Mouse (Mus musculus) erythroblast, embryonic 14.5 days (primary cell): ENCODE data around the gene Armt1. TPM values are rescaled to one million over a fixed set of nuclear protein-coding genes. Genes with fewer than 3 reads are reported as not detected.

Source experiments
- H3K27me3 ChIP-seq: 2 replicates; pipeline ENCODE4 v1.6.1; 2012; ENCODE audit warnings: inconsistent platforms; ENCODE audit not compliant: control insufficient read depth
- H3K36me3 ChIP-seq: 2 replicates; pipeline ENCODE4 v1.6.1; 2012; ENCODE audit warnings: mild to moderate bottlenecking, inconsistent platforms; ENCODE audit not compliant: control insufficient read depth
- H3K4me1 ChIP-seq: 2 replicates; pipeline ENCODE4 v1.6.1; 2012; ENCODE audit warnings: inconsistent platforms; ENCODE audit not compliant: control insufficient read depth
- H3K4me3 ChIP-seq: replicated peaks from 2 replicates; pipeline ENCODE3; 2012; ENCODE audit warnings: moderate library complexity, mild to moderate bottlenecking, inconsistent platforms
- H3K9me3 ChIP-seq: 2 replicates; pipeline ENCODE4 v1.6.1; 2012; ENCODE audit warnings: low read length, inconsistent platforms, mixed read lengths; ENCODE audit not compliant: control insufficient read depth
- GATA1 ChIP-seq: IDR thresholded peaks from 2 replicates; pipeline ENCODE4 v1.6.1; 2012; ENCODE audit warnings: low read length, inconsistent platforms, mixed read lengths
- TAL1 ChIP-seq: IDR thresholded peaks from 3 replicates; pipeline ENCODE4 v1.6.1; 2012; ENCODE audit warnings: low read length, inconsistent platforms, mixed read lengths
- polyA plus RNA-seq: library from polyadenylated mRNA; stranded (reverse); fragments of >175 nt; gene quantifications from 2 replicates; pipeline ENCODE4 v1.2.3, GENCODE M21; 2012

Armt1 gene
- polyA plus RNA-seq, result 0.54 and 0.63 TPM in 2 replicates

DNA sequence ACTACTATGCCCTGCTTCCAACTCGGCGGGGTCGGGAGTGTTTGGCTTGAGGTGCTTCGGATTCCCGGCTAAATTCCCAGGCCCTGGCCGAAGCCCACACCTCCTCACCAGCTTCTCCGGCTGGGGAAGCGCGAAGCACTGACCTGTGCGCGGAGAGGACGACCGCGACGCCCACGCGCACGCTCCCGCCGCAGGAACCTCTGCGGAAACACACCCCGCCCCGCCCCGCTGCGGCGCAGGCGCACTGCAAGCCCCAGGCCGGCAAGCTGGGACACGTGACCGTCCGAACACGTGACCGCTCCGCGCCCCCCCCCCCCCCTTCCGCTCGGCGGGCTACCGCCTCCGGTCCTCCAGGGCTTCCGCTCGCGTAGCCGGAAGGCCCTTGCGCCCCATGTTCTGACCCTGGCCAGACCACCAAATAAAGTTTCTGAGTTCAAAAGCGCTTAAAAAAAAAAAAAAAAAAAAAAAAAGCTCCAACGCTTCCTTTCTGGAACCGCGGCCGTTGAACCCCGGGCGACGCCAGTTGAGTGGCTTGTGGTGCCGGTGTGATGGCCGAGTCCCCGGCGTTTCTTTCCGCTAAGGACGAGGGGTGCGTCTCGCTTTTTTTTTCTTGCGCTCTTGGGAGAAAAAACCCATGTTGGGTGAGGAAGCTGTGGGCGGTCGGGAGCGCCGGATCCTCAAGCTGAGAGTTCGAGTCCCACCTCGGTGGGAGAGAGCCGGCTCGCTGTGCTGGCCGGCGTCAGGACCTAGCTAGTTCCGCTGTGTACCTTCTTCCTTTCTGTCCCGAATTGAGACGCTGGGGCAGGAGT is at the start of gene Armt1, which contains the start of gene Rmnd1:
Armt1 (plus strand) TSS at position 345 of the 809 bp plus-strand sequence.
Rmnd1 (minus strand) TSS at position 266 of the 809 bp plus-strand sequence.
- no peak for TF ChIP-seq GATA1
- TF ChIP-seq TAL1, result no peak
- Histone ChIP-seq H3K4me1 (peaks cover 57% of the 10 kb centered on the region), H3K4me3 (peak within 1 kb of the TSS; percentile 77), H3K27me3 (no peaks in the 10 kb centered on the region), H3K36me3 (peaks cover 35% of the 10 kb centered on the region), H3K9me3 (no peaks in the 10 kb centered on the region)

DNA sequence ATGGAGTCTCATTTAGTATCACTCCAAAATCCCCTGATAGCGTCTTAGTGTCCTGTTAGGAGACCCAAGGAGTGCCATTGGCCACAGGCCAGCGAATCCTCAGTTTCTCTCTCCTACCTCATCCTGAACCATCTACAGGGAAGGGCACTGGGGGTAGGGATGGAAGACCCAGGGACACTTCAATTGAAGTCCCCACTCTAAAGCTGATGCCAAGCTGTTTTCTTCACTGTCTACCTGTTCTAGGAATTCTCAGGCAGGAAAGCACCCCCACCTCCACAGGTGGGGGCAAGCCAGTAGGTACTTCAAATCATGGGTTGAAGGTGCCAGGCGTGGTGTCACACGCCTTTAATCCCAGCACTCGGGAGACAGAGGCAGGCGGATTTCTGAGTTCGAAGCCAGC is 48.0 kb upstream of the Armt1 start:
- Histone ChIP-seq H3K36me3 (peaks cover 4% of the 10 kb centered on the region), H3K27me3 (no peaks in the 10 kb centered on the region), H3K9me3 (no peaks in the 10 kb centered on the region), H3K4me1 (peaks cover 39% of the 10 kb centered on the region), H3K4me3 (no peak overlapping the region)
- no peak for TF ChIP-seq GATA1
- TF ChIP-seq TAL1, result no peak

DNA sequence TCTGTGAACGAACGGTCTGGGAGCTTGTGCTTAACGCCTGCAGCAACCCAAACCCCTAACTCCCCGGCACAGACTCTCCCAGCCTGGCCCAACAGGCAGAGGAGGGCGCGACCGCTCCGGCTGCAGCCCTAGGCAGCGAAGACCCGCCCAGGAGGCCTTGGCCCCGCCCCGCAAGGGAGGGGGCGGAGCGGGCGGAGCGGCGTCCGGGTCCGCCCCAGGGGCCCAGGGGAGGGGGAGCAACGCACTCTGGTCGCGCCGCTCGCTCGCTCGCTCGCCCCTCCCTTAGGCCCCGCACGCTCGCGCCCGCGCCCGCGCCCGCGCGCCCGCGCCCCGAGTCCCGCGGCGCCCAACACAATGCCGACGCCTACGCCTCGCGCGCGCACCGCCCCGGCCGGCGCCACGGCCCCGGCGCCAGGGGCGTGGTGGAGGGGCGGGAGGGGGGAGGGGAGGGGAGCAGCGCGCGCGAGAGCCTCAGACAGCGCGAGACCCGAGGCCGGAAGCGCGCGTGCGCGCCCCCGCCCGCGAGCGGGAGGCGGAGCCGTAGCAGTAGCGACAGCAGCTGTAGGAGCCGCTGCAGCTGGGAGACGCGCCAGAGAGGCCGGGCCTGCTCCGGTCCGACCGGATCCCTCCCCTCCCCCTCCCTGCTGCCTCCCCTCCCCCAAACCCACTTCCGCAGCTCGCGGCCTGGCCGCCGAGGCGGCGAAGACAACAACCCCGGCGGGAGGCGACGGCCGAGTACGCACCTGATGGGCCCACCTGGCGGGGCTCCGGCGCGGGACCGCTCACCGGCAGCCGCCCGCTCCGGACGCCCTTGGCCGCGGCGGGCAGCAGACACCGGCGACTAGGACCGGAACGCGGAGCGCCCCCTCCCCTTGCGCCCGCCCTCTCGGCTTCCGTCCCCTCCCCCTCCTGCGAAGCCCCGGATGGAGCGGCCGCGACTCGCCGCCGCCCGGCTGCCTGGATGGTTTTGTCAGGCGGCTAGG is 45.4 kb upstream of the Armt1 start:
- H3K4me3 ChIP-seq, result peak overlapping the region; percentile 92
- peaks cover 63% of the 10 kb centered on the region for H3K4me1 ChIP-seq
- peaks cover 24% of the 10 kb centered on the region for H3K36me3 ChIP-seq
- TF ChIP-seq TAL1 (no peak), GATA1 (no peak)
- H3K9me3 ChIP-seq, result no peaks in the 10 kb centered on the region
- no peaks in the 10 kb centered on the region for H3K27me3 ChIP-seq

DNA sequence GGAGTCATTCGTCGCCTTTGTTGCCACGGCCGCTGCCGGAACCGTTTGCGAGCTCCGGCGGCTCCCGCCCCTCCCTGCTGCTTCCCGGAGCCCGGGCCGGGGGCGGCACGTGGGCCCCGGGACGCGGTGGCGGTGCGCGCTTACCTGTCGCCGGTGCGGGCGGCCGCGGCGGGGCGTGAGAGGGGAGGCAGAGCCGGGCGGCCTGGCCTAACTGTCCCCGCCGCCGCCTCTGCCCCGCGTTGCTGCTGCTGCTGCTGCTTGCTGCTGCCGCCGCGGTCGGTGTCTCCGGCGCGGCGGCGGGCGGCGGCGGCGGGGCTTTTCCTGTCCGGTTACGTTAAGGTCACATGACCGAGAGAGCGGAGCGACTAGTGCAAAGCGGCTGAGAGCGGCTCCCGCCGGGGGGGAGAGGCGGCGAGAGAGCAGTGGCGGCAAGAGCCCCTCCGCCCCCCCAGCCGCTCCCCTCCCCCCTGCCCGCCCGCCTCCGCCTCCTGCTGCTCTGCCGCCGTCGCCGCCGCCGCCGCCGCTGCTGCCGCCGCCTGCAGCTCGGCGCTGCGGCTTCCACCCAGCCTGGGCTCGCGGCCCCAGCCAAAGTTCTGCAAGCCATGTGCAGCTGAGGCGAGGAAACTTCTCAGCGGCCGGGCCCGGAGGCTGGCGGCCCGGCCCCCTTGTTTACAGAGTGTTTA is 44.4 kb upstream of the Armt1 start, which contains the start of gene Zbtb2:
Zbtb2 (minus strand) TSS at position 408 of the 683 bp plus-strand sequence.
- H3K4me1 ChIP-seq, result peaks cover 65% of the 10 kb centered on the region
- no peaks in the 10 kb centered on the region for H3K9me3 ChIP-seq
- TF ChIP-seq GATA1, result no peak
- no peak for TF ChIP-seq TAL1
- no peaks in the 10 kb centered on the region for H3K27me3 ChIP-seq
- H3K36me3 ChIP-seq, result peaks cover 26% of the 10 kb centered on the region
- peak within 1 kb of the TSS; percentile 92 for H3K4me3 ChIP-seq

- H3K4me3 ChIP-seq, result peak overlapping the region; percentile 92
- no peaks in the 10 kb centered on the region for H3K9me3 ChIP-seq
- H3K36me3 ChIP-seq, result peaks cover 31% of the 10 kb centered on the region
- no peaks in the 10 kb centered on the region for H3K27me3 ChIP-seq
- H3K4me1 ChIP-seq, result peaks cover 64% of the 10 kb centered on the region
- no peak for TF ChIP-seq TAL1
- no peak for TF ChIP-seq GATA1
Measured at GRCm38 (mm10) chr10:4388384-4388745, 43.9 kb upstream of the Armt1 start.

- Histone ChIP-seq H3K4me3 (peak overlapping the region; percentile 92), H3K4me1 (peaks cover 62% of the 10 kb centered on the region)
- no peak for TF ChIP-seq GATA1
- no peak for TF ChIP-seq TAL1
Measured at GRCm38 (mm10) chr10:4389036-4389435, 43.2 kb upstream of the Armt1 start.

GRCm38 (mm10) chr10:4389461-4390112 is 42.7 kb upstream of the Armt1 start:
- Histone ChIP-seq H3K9me3 (no peaks in the 10 kb centered on the region), H3K27me3 (no peaks in the 10 kb centered on the region), H3K4me1 (peaks cover 57% of the 10 kb centered on the region), H3K4me3 (peak overlapping the region; percentile 92), H3K36me3 (peaks cover 40% of the 10 kb centered on the region)
- no peak for TF ChIP-seq TAL1
- no peak for TF ChIP-seq GATA1

More at GRCm38 (mm10) chr10:4389036-4389435, 43.2 kb upstream of the Armt1 start:
- H3K36me3 ChIP-seq, result peaks cover 34% of the 10 kb centered on the region
- no peaks in the 10 kb centered on the region for H3K9me3 ChIP-seq
- no peaks in the 10 kb centered on the region for H3K27me3 ChIP-seq

DNA sequence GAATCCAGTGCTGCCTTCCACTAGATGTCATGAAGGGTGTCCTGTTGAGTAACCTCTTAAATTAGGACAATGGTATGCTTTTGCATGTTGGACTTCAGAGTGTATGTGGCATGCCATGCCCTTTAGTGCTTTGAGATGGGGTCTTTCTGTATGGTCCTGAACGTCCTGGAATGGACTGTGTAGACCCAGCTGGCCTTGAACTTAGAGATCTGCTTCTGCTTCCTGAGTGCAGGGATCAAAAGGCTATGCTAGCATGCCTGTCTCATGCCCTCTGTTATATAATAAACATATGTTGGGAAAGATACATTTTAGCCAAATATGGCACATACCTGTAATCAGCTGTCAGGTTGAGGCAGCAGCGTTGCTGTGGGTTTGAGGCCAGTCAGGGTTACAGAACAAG is 41.7 kb upstream of the Armt1 start:
- Histone ChIP-seq H3K27me3 (no peaks in the 10 kb centered on the region), H3K9me3 (no peaks in the 10 kb centered on the region), H3K4me1 (peaks cover 49% of the 10 kb centered on the region), H3K36me3 (peaks cover 49% of the 10 kb centered on the region), H3K4me3 (no peak overlapping the region)
- no peak for TF ChIP-seq TAL1
- TF ChIP-seq GATA1, result no peak
